Mouse (Mus musculus) thymus, postnatal 4 days (tissue): Measurements from ENCODE around the gene 9330161L09Rik.

Source experiments
- DNase-seq: peaks from one replicate; pipeline ENCODE4 v3.0.0; 2021

Gene 9330161L09Rik

DNA sequence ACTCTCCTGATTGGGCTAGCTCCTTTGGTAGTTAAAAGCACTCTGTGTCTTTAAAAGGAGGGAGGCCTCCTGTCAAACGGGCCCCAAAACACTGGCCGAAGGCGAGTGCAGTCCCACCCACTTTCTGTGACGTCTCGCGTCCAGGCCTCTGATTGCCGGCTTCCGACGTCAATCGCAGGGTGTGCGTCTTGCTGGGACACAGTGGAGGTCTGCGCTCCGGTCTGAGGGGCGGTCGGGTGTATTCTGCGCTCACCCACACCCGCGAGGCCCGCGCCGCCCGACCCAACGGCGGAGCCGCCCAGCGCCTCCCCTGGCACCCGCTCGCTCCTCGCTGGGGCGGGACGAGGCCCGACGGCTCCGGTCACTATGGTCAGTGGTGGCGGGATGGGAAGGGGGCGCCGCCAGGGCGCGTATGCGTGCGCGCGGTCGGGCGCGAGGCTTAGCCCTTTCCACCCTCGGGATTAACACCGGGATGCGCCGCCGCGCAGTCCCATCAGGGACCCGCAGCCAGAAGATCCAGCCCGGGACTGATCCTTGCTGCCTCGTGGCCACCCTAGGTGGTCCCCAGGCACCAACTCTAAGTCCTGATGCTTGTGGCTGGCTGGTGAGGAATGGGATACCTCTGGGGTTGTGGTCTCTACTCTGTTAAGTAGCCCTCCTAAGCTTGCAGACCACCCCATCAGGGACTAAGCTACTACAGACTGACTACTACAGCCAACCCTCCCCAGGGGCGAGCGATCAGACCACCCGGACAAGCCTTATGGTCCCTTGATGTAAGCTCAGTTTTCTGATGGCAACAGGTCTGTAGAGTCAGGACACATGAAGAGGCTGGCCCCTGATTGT lies 18.9 kb downstream of the 9330161L09Rik start, which contains the start of gene Otub2:
Gene Otub2, plus strand, starts transcription at position 178 of the 843 bp plus-strand sequence.
- DNase-seq, result peak; percentile 93

DNA sequence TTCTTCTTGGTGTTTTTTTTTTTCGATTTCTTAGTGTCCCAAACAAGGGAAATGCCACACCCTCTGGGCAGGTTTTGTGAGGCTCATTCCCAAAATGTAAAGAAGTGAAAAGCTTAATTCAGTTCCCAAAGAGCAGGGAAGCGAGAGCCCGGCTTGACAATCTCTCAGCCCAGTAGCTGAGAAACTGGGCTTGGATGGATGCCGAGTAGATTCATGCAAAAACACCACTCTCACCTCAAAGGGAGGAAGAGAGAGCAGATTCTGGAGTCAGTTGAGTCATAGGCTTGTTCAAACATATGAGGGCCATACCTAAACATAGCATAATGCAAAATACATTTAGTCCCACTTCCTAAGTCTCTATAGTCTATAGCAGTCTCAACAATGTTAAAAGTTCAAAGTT lies 27.4 kb downstream of the 9330161L09Rik start:
- DNase-seq, result no peak

DNA sequence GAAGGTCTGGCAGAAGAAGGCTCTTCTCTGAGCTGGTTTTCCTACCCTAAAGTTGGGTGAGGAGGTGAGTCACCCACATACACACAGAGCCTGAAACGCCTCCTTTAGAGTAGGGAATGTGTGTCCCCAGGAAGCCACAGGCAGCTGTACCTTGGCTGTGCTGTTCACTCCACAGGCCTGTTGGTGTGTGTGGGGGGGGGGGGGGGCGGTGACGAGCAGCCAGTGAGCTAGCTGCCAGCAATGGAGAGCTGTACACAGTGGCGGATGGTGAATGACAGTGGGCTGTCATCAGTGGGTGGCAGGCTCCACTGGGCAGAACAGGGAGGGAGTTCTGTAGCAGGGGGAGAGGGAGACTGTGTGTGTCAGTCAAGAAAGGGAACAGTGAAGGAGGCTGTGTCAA lies 30.8 kb downstream of the 9330161L09Rik start:
- no peak for DNase-seq

DNA sequence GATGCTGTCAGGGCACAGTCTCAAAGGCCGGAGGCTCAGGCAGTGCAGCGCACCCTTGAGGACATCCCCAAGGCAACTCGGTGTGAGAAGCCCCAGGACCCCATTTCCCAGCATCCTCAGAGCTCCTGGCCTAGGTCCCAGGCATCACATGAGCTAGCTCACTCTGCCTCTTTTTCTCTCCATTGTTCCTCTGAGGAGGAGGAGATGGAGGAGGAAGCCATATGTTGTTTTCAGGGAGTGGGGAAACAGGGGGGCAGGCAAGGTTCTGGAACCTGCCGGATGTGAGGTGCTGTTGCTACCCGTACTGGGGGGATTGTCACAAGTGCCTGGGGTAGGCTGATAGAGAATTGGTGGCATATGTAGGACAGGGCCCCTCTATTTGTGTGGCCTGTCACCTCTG lies 31.5 kb downstream of the 9330161L09Rik start:
- no peak for DNase-seq

DNA sequence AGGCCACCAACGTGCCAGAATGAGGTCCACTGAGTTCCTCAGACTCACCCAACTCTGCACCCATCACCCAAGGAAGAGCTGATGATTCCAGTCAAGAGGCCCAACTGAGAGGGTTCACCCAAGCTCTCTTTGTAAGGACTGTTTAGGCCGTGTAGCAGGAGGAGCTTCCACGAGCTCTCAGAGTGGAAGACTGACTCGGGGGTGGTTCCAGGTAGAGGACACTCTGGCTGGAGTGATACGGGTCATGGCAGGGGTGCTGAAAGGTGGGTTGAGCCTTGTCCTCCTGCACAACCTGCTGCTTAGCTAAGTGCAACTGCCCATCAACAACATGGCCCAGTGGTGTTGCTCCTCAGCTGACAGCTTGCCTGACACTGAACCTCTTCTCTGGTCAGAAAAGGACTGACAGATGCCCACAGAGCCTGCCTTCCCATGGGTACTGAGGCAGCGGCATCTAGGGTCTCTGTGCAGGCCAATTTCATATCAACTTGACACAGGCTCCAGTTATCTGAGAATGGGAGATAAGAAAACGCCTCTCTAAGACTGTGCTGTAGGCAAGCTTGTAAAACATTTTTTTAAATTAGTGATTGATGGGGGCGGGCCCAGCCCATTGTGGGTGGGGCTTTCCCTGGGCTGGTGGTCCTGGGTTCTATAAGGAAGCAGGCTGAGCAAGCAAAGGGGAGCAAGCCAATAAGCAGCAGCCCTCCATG lies 33.9 kb downstream of the 9330161L09Rik start:
- DNase-seq, result no peak

DNA sequence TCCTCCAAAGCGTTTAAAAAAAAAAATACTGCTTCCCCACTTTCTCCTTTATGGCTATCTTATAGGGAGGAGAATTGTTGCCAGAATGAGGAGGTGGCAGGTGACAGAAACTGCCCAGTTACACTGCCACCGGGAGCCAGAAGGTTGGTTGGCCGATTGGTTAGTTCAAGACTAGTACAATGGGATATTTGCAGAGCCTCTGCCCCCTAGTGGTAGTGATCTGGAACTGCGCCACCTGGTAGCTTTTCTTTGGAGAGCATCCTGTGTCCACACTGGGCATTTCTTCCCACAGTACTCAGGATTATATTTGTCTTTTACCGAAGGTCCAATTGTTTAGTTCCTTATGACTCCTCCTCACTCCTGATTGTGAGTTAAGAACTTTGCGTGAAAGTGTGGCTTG lies 35.9 kb downstream of the 9330161L09Rik start:
- peak; percentile 77 for DNase-seq

DNA sequence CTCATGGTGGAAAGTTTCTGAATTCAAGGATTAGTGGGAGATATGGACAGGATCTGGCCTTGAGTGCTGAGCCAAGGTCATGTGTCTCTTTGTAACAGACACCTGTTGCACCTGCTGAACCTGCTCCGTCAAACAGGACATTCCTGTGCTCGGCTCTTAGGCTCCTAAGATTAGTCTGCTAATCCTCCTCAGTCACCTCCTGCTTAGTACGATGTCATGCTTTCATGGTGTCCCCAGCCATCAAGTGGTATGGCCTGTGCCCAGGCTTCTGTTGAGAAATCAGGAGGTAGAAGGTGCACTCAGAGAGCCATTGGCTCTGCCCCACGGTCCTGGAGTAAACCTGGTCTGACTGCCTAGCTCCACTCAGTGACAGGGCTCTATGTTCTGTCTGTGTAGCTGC lies 36.8 kb downstream of the 9330161L09Rik start:
- DNase-seq, result no peak

DNA sequence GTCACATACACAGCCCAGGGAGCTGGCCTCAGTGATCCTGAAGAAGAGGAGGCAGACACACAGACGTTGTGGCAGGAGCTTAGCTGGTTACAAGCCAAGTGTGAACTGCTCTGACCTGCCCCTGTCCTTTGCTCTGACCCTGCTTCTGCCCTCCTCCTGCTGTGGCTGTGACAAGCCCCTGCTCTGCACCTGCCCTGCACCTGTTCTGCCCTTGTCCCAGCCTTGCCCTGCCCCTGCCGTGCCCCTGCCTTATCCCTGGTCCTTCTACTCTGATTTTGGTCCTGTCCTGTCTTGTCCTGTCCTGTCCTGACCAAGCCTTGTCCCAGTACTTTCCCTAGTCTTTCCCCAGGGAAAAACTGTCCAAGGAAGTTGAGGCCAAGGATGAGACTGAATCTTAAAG lies 38.8 kb downstream of the 9330161L09Rik start:
- no peak for DNase-seq

DNA sequence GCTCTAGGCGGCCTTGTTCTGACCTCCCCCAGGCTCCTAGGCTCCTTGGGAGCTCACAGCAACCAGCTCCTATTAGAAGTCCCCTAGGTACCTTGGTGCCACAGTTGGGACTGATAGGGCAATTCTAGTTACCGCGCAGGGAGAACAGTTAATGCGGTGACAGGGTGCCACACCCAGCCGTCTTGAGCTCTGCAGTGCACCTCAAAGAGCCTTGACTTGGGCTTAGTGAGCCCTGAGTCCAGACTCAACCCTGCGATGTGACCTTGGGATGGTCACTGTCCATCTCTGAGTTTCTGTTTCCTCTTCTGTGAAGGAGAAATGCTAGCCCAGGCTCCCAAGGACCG lies 39.3 kb downstream of the 9330161L09Rik start:
- no peak for DNase-seq

DNA sequence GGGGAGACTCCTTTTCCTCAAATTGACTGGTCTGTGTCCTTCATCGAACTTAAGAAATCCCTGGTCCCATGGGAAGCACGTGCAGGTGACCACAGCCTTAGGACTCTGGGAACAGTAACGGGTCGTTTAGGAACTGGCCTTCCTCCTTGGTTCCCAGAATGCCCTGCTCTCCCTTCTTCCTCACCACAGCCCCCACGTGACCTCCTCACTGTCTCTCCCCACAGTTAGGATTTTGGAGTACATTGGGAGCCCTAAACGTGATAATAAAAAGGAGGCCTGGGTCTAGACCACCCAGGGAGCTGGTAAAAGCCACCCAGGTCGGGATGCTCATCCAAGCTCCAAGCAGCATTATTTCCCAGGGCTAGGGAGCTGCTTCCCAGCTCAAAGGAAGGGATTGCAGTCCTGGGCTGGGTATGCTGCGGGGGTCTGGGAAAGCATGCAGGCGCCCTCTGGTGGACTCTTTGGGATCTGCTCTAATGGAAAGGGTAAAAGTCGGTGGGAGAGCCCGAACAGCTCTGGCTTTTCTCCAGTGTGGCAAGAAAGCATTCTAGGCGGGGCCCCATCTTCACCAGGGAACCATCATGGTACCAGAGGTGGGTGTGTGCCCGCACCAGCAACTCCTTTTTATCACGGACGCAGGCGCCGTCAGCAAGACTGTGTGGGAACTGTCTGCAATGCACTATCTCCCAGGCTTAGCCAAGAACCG lies 39.8 kb downstream of the 9330161L09Rik start:
- DNase-seq, result peak; percentile 90

DNA sequence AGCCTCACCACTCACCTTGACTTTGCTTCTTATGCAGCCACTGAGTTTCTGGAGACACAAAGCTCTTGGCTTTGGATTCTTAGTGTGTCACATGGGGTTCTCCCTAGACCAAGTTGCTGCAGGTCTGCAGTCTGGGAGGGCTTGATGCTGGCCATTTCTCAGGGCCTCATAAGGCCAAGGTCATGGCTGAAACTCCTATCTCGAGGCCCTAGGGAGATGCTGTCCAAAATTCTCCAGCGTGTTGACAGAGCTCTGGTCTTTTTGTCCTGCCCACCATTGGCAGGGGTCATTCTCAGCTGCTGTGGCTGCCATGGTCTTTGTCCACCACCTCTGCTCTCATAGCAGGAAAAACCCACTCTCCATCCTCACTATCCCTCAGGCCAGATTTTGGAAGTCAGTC lies 40.4 kb downstream of the 9330161L09Rik start:
- DNase-seq, result no peak

DNA sequence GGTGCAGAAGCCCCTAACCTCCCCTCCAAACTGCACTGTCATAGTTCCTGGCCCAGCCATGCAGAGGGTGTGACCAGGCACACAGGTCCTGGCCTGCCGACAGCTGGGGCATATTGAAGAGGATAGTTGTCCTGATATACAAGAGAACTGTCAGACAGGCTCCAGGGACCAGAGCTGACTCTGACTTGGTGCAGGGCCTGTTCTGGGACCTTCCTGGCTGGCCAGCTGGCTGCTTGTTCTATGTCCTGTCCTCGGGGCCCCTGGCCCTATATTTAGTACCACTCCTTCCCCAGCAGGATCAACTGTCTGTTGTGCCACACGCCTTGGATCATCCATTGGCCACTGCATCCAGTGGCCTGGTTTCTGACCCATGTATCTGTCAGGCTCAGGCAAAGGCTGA lies 45.3 kb downstream of the 9330161L09Rik start:
- no peak for DNase-seq

DNA sequence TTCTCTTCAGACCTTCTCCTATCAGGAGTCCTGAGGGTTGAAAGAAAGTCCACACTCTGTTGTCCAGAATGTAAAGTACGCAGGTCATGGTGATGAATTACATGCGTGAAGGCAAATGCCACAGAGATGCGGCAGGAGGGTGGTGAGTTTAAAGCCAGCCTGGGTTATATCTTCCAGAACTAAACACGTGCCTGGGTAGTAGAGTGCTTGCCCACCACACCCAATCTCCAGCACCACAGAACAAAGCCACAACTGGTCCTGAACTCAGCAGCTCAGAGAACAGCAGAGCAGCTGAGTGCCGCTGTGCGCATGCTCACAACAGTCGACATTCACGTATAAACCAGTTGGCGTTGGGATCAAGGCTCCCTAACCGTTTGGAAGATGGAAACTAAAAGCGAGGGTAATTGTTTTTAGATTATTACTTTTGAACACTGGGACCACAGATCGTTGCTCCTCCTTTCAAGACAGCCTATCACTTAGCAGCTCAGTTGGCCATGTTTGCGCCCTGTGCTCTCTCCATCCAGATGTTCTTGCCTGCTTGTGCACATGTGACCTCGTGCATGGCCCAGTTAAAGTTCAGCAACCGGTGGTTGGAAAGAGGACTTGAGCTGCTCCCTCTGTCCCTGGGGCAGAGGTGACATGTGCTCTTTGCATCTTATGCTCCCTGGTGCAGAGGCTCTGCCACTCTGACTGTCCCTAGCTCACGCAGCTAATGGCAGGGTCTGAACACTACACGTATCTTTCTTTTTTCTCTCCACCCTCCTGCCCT lies 45.9 kb downstream of the 9330161L09Rik start:
- no peak for DNase-seq

DNA sequence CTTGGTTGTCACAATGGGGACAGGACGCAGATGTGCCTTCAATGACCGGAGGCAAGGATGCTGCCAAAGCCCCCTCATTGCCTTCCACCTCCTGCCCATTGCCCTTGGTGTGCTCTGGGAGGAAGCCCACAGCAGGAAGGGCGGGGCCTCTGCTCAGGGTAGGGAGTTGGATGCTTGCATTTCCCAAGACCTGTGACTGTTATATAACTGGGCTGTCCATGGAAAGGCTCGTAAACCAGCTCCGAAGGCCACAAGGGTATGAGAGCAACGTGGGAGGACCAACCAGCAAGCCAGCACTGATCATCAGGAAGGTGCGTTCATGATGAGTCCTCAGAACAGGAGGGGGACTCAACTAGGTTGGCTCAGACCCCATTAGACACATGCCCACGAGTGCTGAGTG lies 46.8 kb downstream of the 9330161L09Rik start:
- DNase-seq, result no peak

DNA sequence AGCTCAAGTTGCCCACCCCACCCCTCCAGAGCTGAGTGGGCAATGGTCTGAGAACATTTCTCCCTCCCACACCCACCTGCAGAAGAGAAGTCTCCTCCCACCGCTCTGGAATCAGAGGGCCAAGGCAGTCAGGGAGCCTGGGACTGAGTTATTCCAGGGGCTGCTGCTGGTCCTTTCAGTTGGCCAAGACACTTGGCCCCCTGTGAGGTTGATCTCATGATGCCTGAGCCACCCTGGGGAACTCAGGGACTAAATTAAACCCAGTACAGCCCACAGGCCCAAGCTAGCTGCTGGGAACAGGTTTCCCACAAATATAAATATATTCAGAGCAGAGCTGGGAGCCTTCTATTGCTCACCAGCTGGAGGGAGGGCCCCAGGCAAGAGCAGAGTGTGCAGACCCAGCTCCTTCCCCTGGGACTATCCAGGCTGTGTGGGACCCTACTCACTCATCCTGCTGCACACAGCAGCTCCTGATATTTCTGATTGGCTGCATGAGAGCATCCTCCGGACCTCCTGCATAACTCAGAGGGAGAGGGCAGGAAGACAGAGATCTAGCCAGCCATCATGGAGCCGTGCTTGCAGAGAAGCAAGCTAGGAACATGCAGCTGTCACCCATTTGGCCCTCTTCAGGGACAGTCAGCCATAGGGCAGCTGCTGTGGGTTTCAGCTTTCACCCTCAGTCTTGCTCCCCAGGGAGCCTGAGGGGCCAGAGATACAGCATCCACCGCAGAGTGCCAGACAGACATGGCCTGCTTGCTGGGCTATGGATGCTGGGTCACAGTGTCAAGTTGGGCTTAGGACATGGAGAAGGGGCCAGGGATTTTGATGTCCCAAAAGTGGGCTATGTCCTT lies 48.4 kb downstream of the 9330161L09Rik start:
- DNase-seq, result no peak

DNA sequence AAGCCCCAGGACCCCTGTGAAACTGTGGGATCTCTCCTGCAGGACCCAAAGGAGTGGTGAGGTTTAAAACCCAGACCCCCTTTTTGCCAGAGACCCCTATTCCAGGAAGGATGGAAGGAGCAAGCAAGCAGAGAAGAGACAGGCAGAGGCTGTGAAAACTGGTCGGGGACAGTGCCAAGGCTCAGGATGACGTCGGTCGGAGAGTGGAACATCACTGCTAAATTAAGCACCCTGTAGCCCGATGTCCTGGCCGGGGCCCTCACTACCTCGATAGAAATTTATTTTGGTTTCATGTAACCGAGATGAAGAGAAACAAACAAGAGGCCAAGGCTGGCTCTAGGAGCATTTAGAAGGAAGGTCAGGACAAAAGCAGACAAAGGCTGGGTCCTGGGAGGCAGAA lies 49.4 kb downstream of the 9330161L09Rik start:
- DNase-seq, result no peak
